In genomic region chr2:44509101-44509500, GRCm38 (mm10) we compare ENCODE assay signal across 22 mouse cellular contexts.
DNase-seq lines count a peak whose midpoint lies in the region; ATAC-seq lines count a peak whose summit lies in the region.
"Had no signal": no experiment of that assay in that cellular context is flagged by ENCODE, and none has a peak within 500 bp of the region (broad histone marks: within the 10 kb centered on the region; RNA-seq: fewer than 3 reads in every experiment).

No protein-coding gene starts in this region.

- no peaks in the 10 kb centered on the region for H3K36me3 ChIP-seq in heart, embryonic 12.5 days
- H3K36me3 ChIP-seq in hindbrain, embryonic 16.5 days (ENCODE audit: control insufficient read depth, insufficient read depth, low read length) = no peaks in the 10 kb centered on the region
- H3K36me3 ChIP-seq: embryonic facial prominence, embryonic 12.5 days; heart, embryonic 15.5 days; hindbrain, embryonic 13.5 days; midbrain, embryonic 15.5 days had no signal

- no peak overlapping the region for H3K4me3 ChIP-seq in heart, embryonic 12.5 days
- H3K4me3 ChIP-seq in hindbrain, embryonic 16.5 days (ENCODE audit: low read length) = no peak overlapping the region
- H3K4me3 ChIP-seq: embryonic facial prominence, embryonic 12.5 days; heart, embryonic 15.5 days; hindbrain, embryonic 13.5 days; midbrain, embryonic 15.5 days had no signal

- H3K27me3 ChIP-seq in heart, embryonic 12.5 days (replicated peaks) = no peaks in the 10 kb centered on the region
- H3K27me3 ChIP-seq in hindbrain, embryonic 16.5 days (replicated peaks; ENCODE audit: control insufficient read depth, insufficient read depth, low read length) = no peaks in the 10 kb centered on the region
- H3K27me3 ChIP-seq: embryonic facial prominence, embryonic 12.5 days; heart, embryonic 15.5 days; hindbrain, embryonic 13.5 days; midbrain, embryonic 15.5 days had no signal

- no peak overlapping the region for H3K9ac ChIP-seq in heart, embryonic 12.5 days
- H3K9ac ChIP-seq in hindbrain, embryonic 16.5 days (ENCODE audit: low read depth, low read length) = no peak overlapping the region
- H3K9ac ChIP-seq: embryonic facial prominence, embryonic 12.5 days; forebrain, postnatal 0 days; heart, embryonic 15.5 days; hindbrain, embryonic 13.5 days; midbrain, embryonic 15.5 days had no signal

- ATAC-seq in heart, embryonic 12.5 days (ENCODE audit: insufficient number of reproducible peaks, low FRiP score) = no peak
- ATAC-seq in hindbrain, embryonic 16.5 days = no peak
- ATAC-seq: activated CD4-positive, CD25-positive, alpha-beta regulatory T cell, adult 4 months; forebrain, postnatal 0 days; inflammation-experienced regulatory T-cells, adult 6 months; midbrain, embryonic 15.5 days had no signal

- intact Hi-C loops in left cerebral cortex, postnatal 4 days (cut with DNase I) = no loop called here

- H3K27ac ChIP-seq in heart, embryonic 12.5 days (ENCODE audit: poor library complexity, severe bottlenecking) = no peak overlapping the region
- no peak overlapping the region for H3K27ac ChIP-seq in hindbrain, embryonic 16.5 days (ENCODE audit: low read depth, low read length)
- H3K27ac ChIP-seq: embryonic facial prominence, embryonic 12.5 days; heart, embryonic 15.5 days; hindbrain, embryonic 13.5 days; macrophage; midbrain, embryonic 15.5 days; stomach, postnatal 0 days had no signal

- no peaks in the 10 kb centered on the region; the same call in 1 of the 2 replicates for H3K9me3 ChIP-seq in heart, embryonic 12.5 days (replicated peaks)
- peaks cover 2% of the 10 kb centered on the region; the same call in 1 of the 2 replicates for H3K9me3 ChIP-seq in hindbrain, embryonic 16.5 days (ENCODE audit: control insufficient read depth, low read length)
- H3K9me3 ChIP-seq: heart, embryonic 15.5 days; midbrain, embryonic 15.5 days had no signal

- H3K4me2 ChIP-seq in heart, embryonic 12.5 days = no peak overlapping the region
- no peak overlapping the region for H3K4me2 ChIP-seq in hindbrain, embryonic 16.5 days (ENCODE audit: low read length)
- H3K4me2 ChIP-seq: embryonic facial prominence, embryonic 12.5 days; heart, embryonic 15.5 days; hindbrain, embryonic 13.5 days; midbrain, embryonic 15.5 days had no signal

- H3K4me1 ChIP-seq in heart, embryonic 12.5 days (replicated peaks) = no peaks in the 10 kb centered on the region
- H3K4me1 ChIP-seq in hindbrain, embryonic 16.5 days (ENCODE audit: control insufficient read depth, insufficient read depth, low read depth, low read length) = no peaks in the 10 kb centered on the region
- H3K4me1 ChIP-seq: embryonic facial prominence, embryonic 12.5 days; heart, embryonic 15.5 days; midbrain, embryonic 15.5 days had no signal

- 77% methylated on average over 4 of the region's 4 CpGs for WGBS in heart, embryonic 12.5 days
- WGBS in hindbrain, embryonic 16.5 days = 79% methylated on average over 4 of the region's 4 CpGs

- DNase-seq in heart, adult 18-20 months = peak; percentile 31 to 39
- DNase-seq in left cerebral cortex, postnatal 4 days = peak; percentile 8
- no peak for DNase-seq in left cerebral cortex, adult 18-20 months (ENCODE audit: low spot score in 2 of 2)
- peak; percentile 68 for DNase-seq in adrenal gland, adult 8-10 months
- DNase-seq in adrenal gland, postnatal 36 days = peak; percentile 75 to 80
- DNase-seq: cerebellum, adult 9-10 months; forebrain, postnatal 0 days; kidney, adult 18-20 months; kidney, postnatal 10 days; right cerebral cortex, postnatal 14 days; thymus, adult 2 months; thymus, postnatal 4 days had no signal

Comparison
In these comparisons a context has a peak if more than half of its experiments do, and no peak if none do; other contexts are left out.
1. DNase-seq: peak in heart, adult 18-20 months (2 of 2), left cerebral cortex, postnatal 4 days (single experiment), adrenal gland, adult 8-10 months (single experiment) and adrenal gland, postnatal 36 days (2 of 2); none in left cerebral cortex, adult 18-20 months (0 of 2).